Mouse (Mus musculus) ES-E14 (cell line): ENCODE measurements at regions not wholly inside any gene's neighbourhood (a gene's known extent, or its start where the extent isn't known, plus 50 kb on each side); places are given as distances from the start of the nearest gene placed in this dataset.

Experiments
- CHD2 ChIP-seq: IDR thresholded peaks from 2 replicates; pipeline ENCODE4 v1.6.1; 2014; ENCODE audit warnings: mild to moderate bottlenecking, low read depth, low read length, inconsistent platforms
- HCFC1 ChIP-seq: IDR thresholded peaks from 2 replicates; pipeline ENCODE4 v1.6.1; 2012; ENCODE audit warnings: low read length, inconsistent platforms, borderline replicate concordance; ENCODE audit not compliant: insufficient read depth
- MAFK ChIP-seq: IDR thresholded peaks from 2 replicates; pipeline ENCODE4 v1.6.1; 2014; ENCODE audit warnings: mild to moderate bottlenecking, low read depth, low read length, inconsistent platforms; ENCODE audit not compliant: insufficient read depth
- ZC3H11A ChIP-seq: IDR thresholded peaks from 2 replicates; pipeline ENCODE4 v1.6.1; 2012; ENCODE audit warnings: low read depth, mild to moderate bottlenecking, inconsistent platforms, low read length, borderline replicate concordance
- ZNF384 ChIP-seq: IDR thresholded peaks from 2 replicates; pipeline ENCODE4 v1.6.1; 2012; ENCODE audit warnings: low read depth, low read length, inconsistent platforms

DNA sequence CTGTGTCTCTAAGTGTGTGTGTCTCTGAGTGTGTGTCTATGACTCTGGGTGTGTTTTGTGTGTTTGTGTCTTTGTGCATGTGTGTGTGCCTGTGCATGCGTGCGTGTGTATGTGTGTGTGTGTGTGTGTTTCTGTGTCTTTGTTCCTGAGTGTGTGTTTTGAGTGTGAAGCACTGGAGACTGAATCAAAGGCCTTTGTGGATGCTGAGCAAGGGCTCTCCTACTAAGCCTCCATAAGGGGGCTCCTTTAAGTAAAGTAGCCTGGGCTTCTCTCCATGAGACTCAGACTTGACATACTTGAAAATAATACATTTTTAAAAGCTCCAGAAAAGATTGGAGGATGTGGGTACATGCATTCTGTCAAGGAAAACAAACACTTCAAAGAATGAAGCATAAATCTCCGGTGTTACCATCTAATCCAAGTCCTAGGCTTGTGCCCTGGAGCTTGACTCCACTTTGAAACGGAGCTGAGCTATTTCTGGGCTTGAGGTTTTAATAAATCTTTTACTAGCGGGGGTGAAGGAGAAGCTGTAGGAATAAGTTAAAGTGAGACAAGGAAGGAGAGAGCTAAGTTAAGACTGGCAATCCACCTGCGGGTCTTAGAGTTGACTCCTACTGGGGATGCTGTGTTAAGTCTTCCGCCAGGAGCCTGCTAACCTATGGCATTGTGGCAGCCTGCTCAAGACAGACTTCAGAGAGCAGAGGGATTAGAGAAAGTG is 73.8 kb upstream of the Il15 start:
- TF ChIP-seq ZC3H11A = no peak
- TF ChIP-seq CHD2 = no peak
- no peak for TF ChIP-seq ZNF384
- no peak for TF ChIP-seq MAFK
- TF ChIP-seq HCFC1 = no peak
